Mouse (Mus musculus) neutrophil, adult 5-6 weeks (primary cell): ENCODE measurements around the gene Uvrag. TPM values are rescaled to one million over a fixed set of nuclear protein-coding genes. Genes with fewer than 3 reads are reported as not detected.

Experiments
- ATAC-seq: fragments of 151-379, 151-347 bp; 2 replicates; pipeline ENCODE4 v1.8.0; 2017; ENCODE audit warnings: mild to moderate bottlenecking, moderate TSS enrichment; ENCODE audit not compliant: insufficient number of reproducible peaks, poor library complexity, low FRiP score, severe bottlenecking; ENCODE audit errors: extremely low read depth
- total RNA-seq: library from RNA; stranded (forward); fragments of 200-1000 nt; gene quantifications from 2 replicates; pipeline ENCODE4 v1.2.3, GENCODE M21; 2017

Gene Uvrag
- total RNA-seq, 1 experiment from 2014 or later: 90.1 TPM

DNA sequence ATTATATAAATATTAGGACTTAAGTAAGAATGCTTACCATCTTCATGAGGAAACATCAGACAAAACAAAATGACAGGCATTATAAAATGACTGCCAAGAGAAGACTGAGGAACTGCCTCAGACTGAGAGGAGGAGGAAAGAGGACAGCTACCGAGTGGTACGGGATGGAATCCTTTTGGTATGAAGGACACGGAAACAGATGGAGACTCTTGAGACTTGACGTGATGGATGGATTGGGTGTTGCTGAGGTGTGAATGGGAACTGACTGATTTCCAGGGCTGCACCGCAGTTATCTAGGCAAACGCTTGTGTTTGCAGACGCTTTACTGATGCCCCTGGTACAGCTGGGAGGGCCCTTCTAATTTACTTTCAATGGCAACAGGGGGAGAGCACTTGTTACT is 97.0 kb downstream of the Uvrag start:
- ATAC-seq: no peak

DNA sequence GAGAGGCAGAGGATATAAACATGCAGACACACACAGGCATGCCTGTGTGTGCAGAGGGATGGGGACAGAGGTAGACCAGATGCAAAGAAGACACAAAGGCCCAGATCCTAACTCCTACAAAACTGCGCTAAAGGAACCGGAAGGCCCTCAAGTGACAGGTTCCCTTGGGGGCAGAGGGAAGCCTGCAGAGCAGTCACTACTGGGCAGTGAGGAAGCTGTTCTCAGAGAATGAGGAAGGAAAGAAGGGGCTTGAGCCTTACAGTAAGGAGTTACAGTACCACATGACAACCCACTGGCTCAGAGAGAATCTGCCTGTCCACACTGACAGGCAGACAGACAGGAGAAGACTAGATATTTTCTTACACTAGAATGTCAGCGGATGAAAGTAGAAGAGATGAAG is 97.6 kb downstream of the Uvrag start:
- ATAC-seq: peak; percentile 77

DNA sequence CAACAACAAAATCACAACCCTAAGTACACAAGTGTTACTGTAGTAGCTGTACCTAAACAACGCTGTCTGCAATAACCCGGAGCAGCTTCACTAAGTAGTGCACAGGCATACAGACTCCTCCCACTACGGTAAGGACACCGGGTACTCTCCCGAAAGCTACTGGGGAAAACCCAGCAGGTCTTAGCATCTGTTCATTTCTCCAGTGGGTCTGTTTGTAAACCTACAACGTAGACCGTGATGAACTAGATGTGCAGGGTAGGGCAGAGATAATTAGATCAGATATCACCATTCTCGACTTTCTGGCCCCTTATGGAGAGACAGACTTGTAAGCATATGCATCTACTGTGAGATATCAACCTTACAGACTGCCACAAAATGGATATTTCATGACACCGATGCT is 99.1 kb downstream of the Uvrag start:
- ATAC-seq: no peak

DNA sequence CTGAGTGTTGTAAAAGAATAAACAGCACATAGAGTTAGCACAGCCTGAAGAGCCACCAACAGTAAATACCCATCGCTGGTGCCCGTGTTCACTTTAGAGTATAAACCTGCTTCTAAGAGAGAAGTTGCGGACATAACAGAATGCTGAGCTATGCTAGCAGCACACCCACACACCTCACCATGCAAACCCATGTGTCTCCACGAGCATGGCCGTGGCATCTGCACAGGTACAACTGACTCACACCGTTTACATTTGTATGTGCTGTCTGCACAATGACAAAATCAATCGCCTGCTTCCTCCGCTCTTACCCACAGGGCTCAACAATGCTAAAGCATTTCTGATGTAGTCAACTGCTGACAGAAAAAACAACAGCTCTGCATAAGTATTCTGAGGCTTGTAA is 101.0 kb downstream of the Uvrag start:
- ATAC-seq: no peak

DNA sequence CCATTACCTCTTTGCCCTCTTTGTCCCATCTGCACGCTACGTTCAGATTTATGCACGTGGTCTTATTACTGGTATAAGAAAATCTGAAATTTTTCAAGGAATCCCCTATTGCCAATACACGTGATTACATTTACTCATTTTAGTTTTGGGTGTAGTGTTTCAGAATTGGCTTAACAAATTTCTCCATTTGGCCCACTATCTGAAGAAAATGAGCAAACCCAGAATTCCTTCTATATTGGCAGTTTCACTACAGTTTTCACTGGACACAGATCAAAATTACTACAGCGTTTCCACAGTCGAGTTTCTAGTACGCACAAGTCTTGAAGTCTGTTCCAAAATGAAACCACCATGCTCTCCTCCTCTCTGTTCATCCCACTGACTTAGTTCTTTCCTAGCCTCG is 104.7 kb downstream of the Uvrag start:
- ATAC-seq: no peak

DNA sequence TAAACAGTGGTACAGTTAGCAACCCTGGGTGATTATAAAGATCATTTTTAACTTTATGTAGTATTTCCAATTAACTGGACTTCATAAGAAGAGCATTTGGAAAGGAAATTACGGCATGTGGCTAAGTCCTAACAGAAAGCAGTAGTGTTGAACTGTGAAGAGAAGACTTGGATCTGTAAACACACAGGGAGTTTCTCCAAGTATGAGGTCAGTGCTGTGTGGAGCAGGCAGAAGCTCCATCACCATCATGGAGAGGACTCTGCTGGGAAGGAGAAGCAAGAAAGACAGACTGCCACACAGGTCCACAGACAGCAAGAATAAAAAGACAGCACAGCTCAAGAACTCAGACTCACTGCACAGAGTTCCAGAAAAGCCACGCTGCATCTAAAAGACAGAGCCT is 106.0 kb downstream of the Uvrag start:
- ATAC-seq: no peak

DNA sequence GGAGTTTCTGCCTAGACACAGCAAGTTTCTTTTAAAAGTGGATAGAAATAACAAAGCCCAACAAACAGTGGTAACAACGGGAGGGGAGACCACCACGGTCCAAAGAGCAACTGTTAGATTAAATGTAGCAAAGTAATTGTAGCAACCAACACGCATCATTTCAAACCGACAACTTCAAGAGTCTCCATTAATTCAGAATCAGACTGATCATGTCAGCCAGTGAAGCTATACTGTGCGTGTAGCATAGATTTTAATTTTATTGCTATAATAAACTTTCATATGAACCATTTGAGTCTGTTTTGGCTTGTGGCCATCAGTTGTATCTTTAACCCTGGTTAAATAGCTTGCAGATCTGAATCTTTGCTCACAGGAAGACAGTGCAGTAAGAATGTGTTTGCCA is 107.1 kb downstream of the Uvrag start:
- ATAC-seq: no peak

DNA sequence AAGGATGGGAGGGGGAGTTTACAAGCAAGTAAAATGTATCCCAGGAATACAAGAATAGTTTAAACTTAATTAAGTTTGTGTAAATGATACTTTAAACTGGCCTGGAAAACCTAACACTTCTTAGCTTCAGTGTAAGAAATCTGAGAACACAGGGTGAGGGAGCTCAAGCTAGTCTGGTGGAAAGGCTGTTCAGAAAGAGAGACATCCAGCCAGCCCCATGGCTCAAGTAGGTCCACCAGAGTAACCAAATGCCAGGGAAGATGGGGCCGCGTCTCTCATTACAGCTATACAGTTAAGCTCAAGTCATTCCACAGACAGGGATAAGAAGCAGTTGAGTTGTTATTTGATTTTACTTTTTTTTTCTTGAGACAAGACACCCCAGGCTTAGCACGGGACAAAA is 107.6 kb downstream of the Uvrag start:
- ATAC-seq: no peak

DNA sequence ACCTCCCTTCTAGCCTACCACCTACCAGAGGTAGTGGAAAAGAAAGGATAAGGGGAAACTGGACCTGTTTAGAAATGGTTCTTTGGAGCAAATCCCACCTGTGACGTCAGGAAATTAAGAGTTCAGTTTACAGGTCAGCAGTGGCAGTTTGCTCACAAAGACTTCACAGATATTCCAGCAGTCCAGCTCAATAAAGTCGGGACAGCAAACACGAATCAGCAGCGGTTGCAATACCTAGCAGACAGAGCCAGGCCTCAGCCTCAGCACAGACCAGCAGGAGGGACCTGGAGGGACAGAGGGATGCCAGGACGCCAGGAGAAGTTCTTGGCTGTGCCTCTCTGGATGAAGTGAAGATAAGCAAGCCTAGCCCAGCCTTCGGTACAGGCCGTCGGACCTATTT is 108.9 kb downstream of the Uvrag start:
- no peak for ATAC-seq

DNA sequence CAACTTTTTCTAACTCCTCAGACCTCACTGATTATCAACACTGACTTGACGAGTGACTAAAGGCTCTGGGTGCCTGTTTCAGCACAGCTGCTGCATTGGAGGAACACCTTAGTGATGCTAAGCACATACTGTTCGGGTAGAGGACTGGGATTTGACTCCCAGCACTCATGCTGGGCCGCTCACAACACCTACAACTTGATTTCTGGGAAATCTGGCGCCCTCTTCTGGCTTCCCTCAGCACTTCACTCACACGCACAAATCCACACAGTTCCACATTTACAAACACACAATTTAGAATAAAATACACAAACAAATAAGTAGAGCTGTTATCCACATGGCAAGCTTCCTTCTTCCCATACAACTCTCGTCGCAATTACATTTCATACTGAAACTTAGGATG is 112.8 kb downstream of the Uvrag start:
- no peak for ATAC-seq

DNA sequence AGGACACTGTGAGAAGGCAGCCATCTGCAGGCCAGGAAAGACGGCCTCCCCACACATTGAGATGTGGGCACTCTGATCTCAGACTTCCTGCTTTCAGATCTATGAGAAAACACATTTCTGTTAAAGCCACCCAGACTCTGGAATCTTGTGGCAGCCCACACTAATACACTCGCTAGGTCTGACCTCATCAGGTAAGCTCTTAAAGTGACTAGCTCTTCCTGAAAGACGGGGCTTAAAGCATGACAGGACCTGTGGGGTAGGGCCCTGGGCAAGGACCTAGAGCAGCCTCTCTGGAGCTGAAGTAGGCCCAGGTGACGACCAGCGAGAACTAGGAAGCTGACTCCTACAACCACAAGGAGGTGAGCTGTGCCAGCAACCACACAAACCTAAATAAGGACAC is 113.8 kb downstream of the Uvrag start:
- no peak for ATAC-seq

DNA sequence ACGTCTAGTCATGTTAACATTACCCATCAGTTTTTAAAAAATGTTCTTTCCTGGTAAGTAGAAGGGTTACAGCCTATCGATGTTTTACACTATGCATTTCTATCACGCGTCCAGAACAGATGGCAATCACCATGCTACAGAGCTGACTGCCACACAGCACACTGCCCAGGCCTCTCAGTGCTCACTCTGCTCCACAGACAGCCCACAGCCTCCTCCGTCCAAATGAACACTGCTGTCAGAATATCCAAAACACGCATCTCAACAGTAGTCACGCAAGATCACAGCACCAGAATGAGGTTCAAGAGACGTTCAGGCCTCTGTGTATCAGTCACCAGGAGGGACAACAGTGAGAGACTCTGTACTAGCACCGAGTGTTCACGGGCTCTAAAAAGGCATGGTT is 115.0 kb downstream of the Uvrag start:
- no peak for ATAC-seq

DNA sequence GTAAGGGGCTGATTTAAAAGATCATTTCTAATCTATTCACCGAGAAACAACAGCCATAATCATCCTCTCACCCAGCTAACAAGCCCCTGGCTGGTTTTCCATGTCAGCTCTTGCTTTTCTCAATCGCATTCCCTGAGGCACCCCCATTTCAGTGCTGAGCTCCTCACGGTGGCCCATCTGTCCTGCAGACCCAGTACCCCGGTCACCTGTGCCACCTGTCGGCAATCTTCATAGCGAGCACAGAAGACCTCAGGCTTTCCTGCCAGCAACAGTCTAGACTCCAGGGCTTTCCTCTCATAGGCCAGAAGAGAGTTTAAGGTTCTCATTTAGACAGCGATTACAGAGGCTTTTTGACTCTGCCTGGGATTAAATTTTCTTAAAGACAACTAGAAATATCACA is 115.7 kb downstream of the Uvrag start:
- no peak for ATAC-seq

DNA sequence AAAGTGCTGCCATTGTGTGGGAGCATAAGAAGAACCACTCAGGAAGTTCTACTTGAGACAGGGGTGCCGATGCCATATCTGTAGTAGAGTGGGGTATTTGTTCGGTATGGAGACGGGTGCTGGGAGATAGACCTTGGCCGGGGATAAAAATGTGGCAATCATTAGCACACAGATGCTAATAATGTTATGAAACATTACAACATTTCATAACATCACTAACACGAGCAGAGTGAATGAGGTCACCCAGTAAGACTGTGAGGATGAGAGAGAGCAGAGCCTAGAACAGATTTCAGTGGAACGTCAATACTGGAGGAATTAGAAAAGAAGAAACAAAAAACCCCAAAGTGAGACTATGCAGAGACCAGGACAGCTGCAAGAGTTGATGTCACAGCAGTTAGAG is 116.2 kb downstream of the Uvrag start:
- no peak for ATAC-seq

DNA sequence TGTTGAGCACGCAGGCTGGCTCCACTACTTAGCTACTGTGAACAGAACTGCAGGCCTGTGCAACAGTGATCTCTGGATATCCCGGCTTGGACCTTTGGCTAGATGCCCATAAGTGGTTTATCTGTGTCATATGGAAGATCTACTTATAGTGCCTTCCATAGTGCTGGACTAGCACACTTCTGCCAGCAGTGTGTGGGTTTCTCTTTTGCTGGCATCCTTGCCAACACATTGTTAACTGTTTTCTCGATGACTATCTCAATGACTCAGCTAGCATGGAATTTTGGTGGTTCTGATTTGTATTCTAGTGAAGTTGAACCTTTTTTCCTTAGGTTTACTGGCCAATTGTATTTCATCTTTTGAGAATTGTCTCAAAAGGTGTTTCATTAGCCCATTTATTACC is 117.0 kb downstream of the Uvrag start:
- ATAC-seq: no peak

DNA sequence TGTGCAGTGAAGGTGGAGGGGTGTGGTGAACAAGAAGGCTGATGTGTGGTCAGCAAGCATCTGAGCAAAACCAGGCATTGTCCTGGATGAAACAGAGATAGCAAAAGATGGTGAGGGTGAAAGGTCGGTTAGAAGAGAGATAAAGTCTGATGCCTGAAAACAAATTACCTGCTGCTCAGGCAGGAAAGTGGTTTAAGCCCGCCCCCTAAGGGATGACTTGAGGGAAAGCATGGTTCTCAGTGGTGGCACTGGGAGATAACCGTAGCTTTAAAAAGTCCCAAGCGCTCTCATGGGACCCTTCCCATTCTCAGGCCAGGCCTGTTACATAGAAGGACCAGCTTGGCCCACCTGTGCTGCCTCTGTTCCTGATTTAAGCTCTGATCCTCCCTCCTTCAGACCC is 119.7 kb downstream of the Uvrag start:
- no peak for ATAC-seq

DNA sequence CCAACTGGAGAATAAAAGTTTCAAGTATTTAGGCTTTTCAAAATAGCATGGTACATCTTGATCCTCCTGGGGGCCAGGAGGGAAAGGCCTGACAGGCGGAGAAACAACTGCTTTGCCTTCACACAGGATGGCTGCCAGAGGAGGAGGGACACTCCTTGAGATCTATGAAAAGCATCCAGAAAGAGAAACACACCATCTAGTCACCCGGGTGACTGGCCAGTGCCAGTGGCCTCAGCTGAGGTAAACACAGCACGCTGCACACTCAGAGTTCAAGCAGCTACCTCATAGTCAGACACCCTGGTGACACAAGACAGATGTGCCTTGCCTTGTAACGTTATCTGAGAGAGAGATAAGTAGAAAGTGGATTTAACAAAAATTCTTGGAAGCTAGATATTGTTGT is 120.6 kb downstream of the Uvrag start:
- ATAC-seq: no peak

DNA sequence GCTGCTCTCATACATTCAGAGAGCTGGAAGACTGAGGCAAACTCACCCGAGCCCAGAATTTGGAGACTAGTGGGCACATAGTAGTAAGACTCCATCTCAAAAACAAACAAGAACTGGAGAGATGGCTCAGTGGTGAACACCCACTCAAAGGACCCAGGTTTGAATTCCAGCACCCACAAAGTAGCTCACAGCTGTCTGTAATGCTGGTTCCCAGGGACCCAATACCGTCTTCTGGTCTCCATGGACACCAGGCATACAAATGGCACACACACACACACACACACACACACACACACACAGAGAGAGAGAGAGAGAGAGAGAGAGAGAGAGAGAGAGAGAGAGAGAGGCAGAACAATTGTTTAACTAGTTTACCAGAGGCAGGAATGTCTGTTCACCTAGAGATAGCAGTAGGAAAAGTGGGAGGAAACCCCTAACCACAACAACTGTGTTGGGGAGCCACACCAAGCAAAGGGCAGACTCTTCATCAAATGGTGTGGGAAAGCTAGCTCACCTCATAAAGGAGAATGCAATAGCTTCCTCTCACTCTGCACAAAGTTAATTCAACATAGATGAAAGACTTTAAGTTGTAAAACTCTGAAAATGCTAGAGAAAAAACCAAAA is 123.6 kb downstream of the Uvrag start:
- no peak for ATAC-seq

DNA sequence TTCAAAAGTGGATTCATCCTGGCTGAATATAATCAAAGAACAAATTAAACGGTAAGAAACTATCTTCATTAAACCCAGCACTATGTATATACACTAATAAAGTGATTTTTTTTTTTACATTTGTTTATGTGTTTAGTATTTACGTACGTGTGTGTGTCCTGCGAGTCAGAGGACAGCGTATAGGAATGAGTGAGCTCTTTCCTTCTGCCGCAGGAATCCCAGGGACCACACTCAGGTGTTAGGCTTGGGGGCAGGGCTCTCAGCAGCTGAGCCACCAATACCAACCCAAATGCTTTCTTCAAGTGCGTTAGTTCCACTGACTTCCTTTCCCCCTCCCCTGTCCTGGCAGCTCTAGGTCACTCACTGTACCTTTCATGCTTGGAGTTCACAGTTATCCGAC is 125.0 kb downstream of the Uvrag start:
- no peak for ATAC-seq

DNA sequence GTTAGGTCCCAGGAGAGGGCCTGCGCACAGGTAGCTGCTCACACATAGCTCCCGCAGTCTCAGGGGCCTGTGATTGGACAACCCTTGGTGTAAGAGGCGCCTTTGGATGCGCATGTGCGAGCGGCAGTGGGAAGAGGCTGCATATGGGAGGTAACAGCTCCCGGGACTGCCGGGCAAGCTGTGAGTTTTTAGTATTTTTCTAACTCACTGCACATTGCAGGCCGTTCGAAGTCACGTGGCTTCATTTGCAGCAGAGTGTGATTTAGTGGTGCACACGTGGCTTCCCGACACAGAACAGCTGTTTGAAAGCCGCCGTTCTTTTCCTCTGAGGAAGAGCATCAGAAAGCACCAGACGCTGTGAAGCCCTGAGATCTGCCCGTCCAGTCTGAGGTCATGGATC is 125.5 kb downstream of the Uvrag start:
- ATAC-seq: no peak

DNA sequence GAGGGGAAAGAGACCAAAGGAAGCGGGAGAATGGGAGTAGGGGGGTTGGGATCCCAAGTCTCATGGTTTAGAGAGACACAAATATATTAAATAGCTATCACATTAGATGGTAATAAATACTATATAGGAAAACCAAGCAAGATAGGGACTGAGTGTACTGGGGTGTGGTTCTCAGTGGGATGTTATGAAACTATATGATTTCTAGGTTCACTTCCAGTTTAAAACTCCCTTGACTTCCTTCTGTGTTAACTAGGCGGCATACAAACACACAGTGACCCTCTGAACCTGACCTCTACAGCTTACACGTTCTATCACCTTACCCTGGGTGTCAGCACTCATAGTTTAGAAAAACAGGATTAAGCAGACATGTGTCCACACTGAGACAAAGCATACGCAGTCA is 126.3 kb downstream of the Uvrag start:
- ATAC-seq: no peak
